Mouse (Mus musculus) CH12.LX (cell line): Measurements from ENCODE around the gene Grb2. TPM values are rescaled to one million over a fixed set of nuclear protein-coding genes. Genes with fewer than 3 reads are reported as not detected.

Experiments
- DNase-seq: peaks from one replicate; pipeline ENCODE4 v3.0.0-alpha.2; 2013; ENCODE audit errors: extremely low read depth
- H3K27ac ChIP-seq: 2 replicates; pipeline ENCODE4 v1.5.1; 2012; ENCODE audit warnings: low read depth, mild to moderate bottlenecking, control low read depth, moderate library complexity; ENCODE audit not compliant: insufficient read depth
- H3K27me3 ChIP-seq: replicated peaks from 2 replicates; pipeline ENCODE3; 2012; ENCODE audit warnings: inconsistent platforms
- H3K36me3 ChIP-seq, 2 experiments: replicated peaks in 1 of 2; 2 replicates each; pipeline versions ENCODE3 to v1.6.1; 2012; ENCODE audit warnings: inconsistent platforms in 1 of 2, low read length in 1 of 2, mild to moderate bottlenecking in 1 of 2, mixed read lengths in 1 of 2, moderate library complexity in 1 of 2; ENCODE audit not compliant: control insufficient read depth in 1 of 2, insufficient read depth in 1 of 2
- H3K4me1 ChIP-seq, 2 experiments: 2 replicates each; pipeline ENCODE4 v1.6.1; 2012; ENCODE audit warnings: inconsistent platforms in 1 of 2, moderate library complexity in 1 of 2; ENCODE audit not compliant: insufficient read depth in 2 of 2, control insufficient read depth in 1 of 2
- H3K4me2 ChIP-seq: 2 replicates; pipeline ENCODE4 v1.6.1; 2012; ENCODE audit warnings: low read depth, mild to moderate bottlenecking, control low read depth; ENCODE audit not compliant: poor library complexity, insufficient read depth, severe bottlenecking
- H3K4me3 ChIP-seq, 3 experiments: fragments of 150-350 bp in 1 of 3; sonication (generic) in 1 of 3; replicated peaks in 1 of 3; 2 replicates each; pipeline versions ENCODE3 to v1.5.1; 2011 to 2012; ENCODE audit warnings: low read depth in 2 of 3, low read length in 2 of 3, mild to moderate bottlenecking in 2 of 3, moderate library complexity in 2 of 3, control low read depth in 1 of 3, improper control_type of control experiment in 1 of 3, inconsistent platforms in 1 of 3, mixed read lengths in 1 of 3; ENCODE audit not compliant: poor library complexity in 1 of 3
- H3K79me2 ChIP-seq: replicated peaks from 2 replicates; pipeline ENCODE4 v1.6.1; 2012; ENCODE audit warnings: mild to moderate bottlenecking, moderate library complexity; ENCODE audit not compliant: control insufficient read depth, poor library complexity, insufficient read depth, severe bottlenecking; ENCODE audit errors: extremely low read depth
- H3K9ac ChIP-seq: 2 replicates; pipeline ENCODE4 v1.6.1; 2012; ENCODE audit warnings: low read depth, mild to moderate bottlenecking, control low read depth, moderate library complexity; ENCODE audit not compliant: insufficient read depth
- H3K9me3 ChIP-seq: replicated peaks from 2 replicates; pipeline ENCODE3; 2012; ENCODE audit warnings: low read length, inconsistent platforms, mixed read lengths
- BHLHE40 ChIP-seq: IDR thresholded peaks from 2 replicates; pipeline ENCODE4 v1.6.1; 2011; ENCODE audit warnings: mild to moderate bottlenecking, low read depth, low read length, improper control_type of control experiment
- CHD1 ChIP-seq: IDR thresholded peaks from 2 replicates; pipeline ENCODE4 v1.6.1; 2012; ENCODE audit warnings: low read depth, low read length, improper control_type of control experiment, inconsistent platforms
- GABPA ChIP-seq: IDR thresholded peaks from 2 replicates; pipeline ENCODE4 v1.6.1; 2012; ENCODE audit warnings: low read depth, low read length, improper control_type of control experiment, inconsistent platforms; ENCODE audit not compliant: insufficient replicate concordance
- HCFC1 ChIP-seq: IDR thresholded peaks from 2 replicates; pipeline ENCODE4 v1.6.1; 2012; ENCODE audit warnings: low read depth, mild to moderate bottlenecking, inconsistent platforms, low read length, improper control_type of control experiment
- NELFE ChIP-seq: IDR thresholded peaks from 2 replicates; pipeline ENCODE4 v1.6.1; 2011; ENCODE audit warnings: low read depth, low read length, improper control_type of control experiment
- PAX5 ChIP-seq: IDR thresholded peaks from 2 replicates; pipeline ENCODE4 v1.6.1; 2012; ENCODE audit warnings: low read length, inconsistent platforms, mixed read lengths
- POLR2A ChIP-seq: IDR thresholded peaks from 2 replicates; pipeline ENCODE4 v1.6.1; 2011; ENCODE audit warnings: low read depth, mild to moderate bottlenecking, improper control_type of control experiment, low read length
- SMC3 ChIP-seq: IDR thresholded peaks from 2 replicates; pipeline ENCODE4 v1.6.1; 2011; ENCODE audit warnings: low read depth, low read length, improper control_type of control experiment
- USF2 ChIP-seq: conservative IDR thresholded peaks from 2 replicates; pipeline ENCODE4 v1.6.1; 2011; ENCODE audit warnings: low read depth, low read length, improper control_type of control experiment
- ZC3H11A ChIP-seq: IDR thresholded peaks from 2 replicates; pipeline ENCODE4 v1.6.1; 2012; ENCODE audit warnings: low read depth, mild to moderate bottlenecking, inconsistent platforms, low read length, improper control_type of control experiment
- ZKSCAN1 ChIP-seq: IDR thresholded peaks from 2 replicates; pipeline ENCODE4 v1.6.1; 2012; ENCODE audit warnings: low read depth, inconsistent platforms, low read length, improper control_type of control experiment, borderline replicate concordance
- ZMIZ1 ChIP-seq: IDR thresholded peaks from 2 replicates; pipeline ENCODE4 v1.6.1; 2012; ENCODE audit warnings: low read depth, mild to moderate bottlenecking, inconsistent platforms, low read length, improper control_type of control experiment
- dilution Hi-C: fragments of 300-500 bp; cut with MboI; formaldehyde crosslinking; loops from 2 replicates; pipeline ENCODE4 v1.14.3; 2020; ENCODE audit warnings: low sequenced_read_pairs; ENCODE audit not compliant: extremely low pct_unique_long_range_greater_than_20kb, extremely low pct_ligation_motif_present
- in situ Hi-C: fragments of 300-500 bp; cut with MboI; formaldehyde crosslinking; loops from 3 replicates; pipeline ENCODE4 v1.14.3; 2019; ENCODE audit warnings: low sequenced_read_pairs, low pct_ligation_motif_present, low pct_unique_long_range_greater_than_20kb, mixed read lengths
- polyA plus RNA-seq: library from polyadenylated mRNA; unstranded; fragments of >175 nt; gene quantifications from 2 replicates; pipeline ENCODE4 v1.2.1, GENCODE M21; 2012; ENCODE audit warnings: low read depth; ENCODE audit not compliant: insufficient read length
- total RNA-seq, 2 experiments: library from RNA; depleted of rRNA; stranded (reverse); fragments of 300-350 nt in 1 of 2; fragments of >200 nt in 1 of 2; gene quantifications; 2 replicates each; pipeline ENCODE4 v1.2.3; 2012 to 2014

Grb2 gene
- total and polyA plus RNA-seq, 3 experiments: 63.6 to 241 (median 117) TPM

DNA sequence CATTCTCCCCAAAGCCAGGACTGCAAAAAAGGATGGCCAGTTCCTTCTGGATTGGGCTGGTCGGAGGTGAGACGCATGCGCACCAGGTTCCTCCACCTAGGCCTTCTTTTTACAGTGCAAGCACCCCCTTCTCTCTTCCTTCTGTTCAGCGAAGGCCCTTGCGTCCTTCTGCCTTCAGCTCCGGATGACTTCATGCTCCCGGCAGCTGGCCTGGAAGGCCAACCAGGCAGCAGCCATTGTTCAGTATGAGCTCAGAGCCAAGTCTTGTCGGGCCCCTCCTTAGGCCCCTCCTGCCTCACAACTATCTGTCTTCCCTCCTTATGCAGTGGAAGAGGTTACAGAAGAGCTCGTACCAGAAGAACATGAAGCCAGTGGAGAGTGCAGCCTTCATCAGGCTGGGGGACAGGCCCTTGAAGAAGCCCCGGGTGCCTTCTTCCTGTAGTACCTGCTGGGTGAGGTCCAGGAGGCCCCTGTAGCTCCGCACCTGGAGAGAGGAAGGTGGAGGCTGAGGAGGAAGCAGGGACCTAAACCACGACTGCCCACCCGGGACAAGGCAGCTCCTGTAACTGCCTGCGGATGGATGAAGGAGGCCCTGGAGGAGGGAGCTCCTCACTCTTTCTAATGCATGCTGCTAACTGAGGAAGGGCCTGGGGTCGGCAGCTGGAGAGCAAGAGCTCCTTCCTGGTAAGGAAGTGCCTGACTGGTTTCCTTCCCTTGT is 93.1 kb downstream of the Grb2 start:
- Histone ChIP-seq H3K9me3 (no peaks in the 10 kb centered on the region), H3K9ac (no peak overlapping the region), H3K4me1 (peaks cover 20 to 82% of the 10 kb centered on the region in 2 experiments), H3K79me2 (peaks cover 42% of the 10 kb centered on the region), H3K36me3 (peaks cover 69 to 81% of the 10 kb centered on the region in 2 experiments), H3K27me3 (no peaks in the 10 kb centered on the region), H3K27ac (peak overlapping the region; percentile 97), H3K4me3 (no peak overlapping the region), H3K4me2 (no peak overlapping the region)
- TF ChIP-seq HCFC1 (no peak), PAX5 (no peak), ZMIZ1 (no peak), SMC3 (no peak), ZC3H11A (no peak), ZKSCAN1 (no peak)
- no peak for DNase-seq
- in situ Hi-C loops (loop anchor here (25.0 kb wide), 1 partner anchor 397 kb away; the partner anchor contains the start of gene Galk1), dilution Hi-C loops (no loop called here)

DNA sequence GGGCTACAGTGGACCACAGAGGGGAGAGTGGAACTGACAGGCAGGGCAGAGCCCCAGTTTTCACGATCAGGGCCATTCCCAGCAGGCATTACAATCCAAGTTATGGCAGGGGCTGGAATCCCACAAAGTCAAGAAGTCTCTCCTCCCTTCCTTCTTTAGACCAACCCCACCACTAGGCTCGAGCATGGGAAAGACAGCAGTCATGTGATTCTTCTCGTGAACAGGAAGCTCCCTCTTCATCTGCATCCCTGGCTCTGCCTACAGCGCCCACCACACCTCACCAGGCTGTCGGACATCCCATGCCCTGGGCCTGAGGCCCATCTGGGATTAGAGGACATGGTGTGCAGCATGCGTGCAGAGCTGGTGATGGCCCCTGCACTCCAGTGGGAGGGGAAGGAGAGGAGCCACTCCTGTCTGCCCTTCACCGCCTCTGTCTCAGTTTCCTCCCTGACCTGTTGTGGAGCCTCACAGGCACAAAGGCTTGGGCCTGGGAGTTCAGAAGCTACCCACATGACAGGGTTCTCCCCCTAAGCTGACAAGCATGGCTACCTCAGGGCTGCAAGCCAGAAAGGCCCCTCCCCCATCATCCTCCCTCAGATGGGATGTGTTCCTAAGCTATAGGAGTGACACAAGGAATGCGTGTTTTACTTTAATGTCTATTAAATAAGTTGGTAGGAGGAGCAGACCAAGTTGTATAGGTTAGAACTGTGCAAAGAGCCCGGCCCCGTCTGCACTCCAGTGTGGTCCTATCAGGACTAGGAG is 93.9 kb downstream of the Grb2 start:
- Histone ChIP-seq H3K79me2 (peaks cover 43% of the 10 kb centered on the region), H3K4me3 (no peak overlapping the region), H3K9ac (no peak overlapping the region), H3K9me3 (no peaks in the 10 kb centered on the region), H3K4me1 (peaks cover 20 to 82% of the 10 kb centered on the region in 2 experiments), H3K27ac (peak overlapping the region; percentile 97), H3K36me3 (peaks cover 69 to 81% of the 10 kb centered on the region in 2 experiments), H3K4me2 (no peak overlapping the region), H3K27me3 (no peaks in the 10 kb centered on the region)
- in situ Hi-C loops: loop anchor here (25.0 kb wide), 1 partner anchor 398 kb away; the partner anchor contains the start of gene Galk1
- DNase-seq: no peak
- TF ChIP-seq USF2 (peak; percentile 26; the same call in 1 of the 2 replicates), BHLHE40 (0 out of 2 replicates have a peak, but pooled peaks have one; percentile 16), GABPA (no peak), POLR2A (peak; percentile 37; the same call in 1 of the 2 replicates), CHD1 (no peak), NELFE (no peak)
- dilution Hi-C loops: no loop called here
